Mouse (Mus musculus) hindbrain, embryonic 15.5 days (tissue): ENCODE results near the gene Ahsa2. TPM values are rescaled to one million over a fixed set of nuclear protein-coding genes. Genes with fewer than 3 reads are reported as not detected.
"Not testable (repeated sequence)": the region's sequence is repeated elsewhere in the genome, so short reads cannot be mapped to it uniquely, and the experiment has no call there.

Experiments
- ATAC-seq: fragments of 200-750 bp; cut with Nextera tagmentation; 2 replicates; pipeline ENCODE4 v1.8.0; 2017; ENCODE audit warnings: low read depth, moderate number of reproducible peaks, moderate TSS enrichment; ENCODE audit not compliant: low FRiP score
- H3K27ac ChIP-seq: fragments of 300-500 bp; sonication (generic); replicated peaks from 2 replicates; pipeline ENCODE4 v1.5.1; 2015; ENCODE audit warnings: mild to moderate bottlenecking, inconsistent platforms
- H3K27me3 ChIP-seq: fragments of 300-500 bp; sonication (generic); 2 replicates; pipeline ENCODE4 v1.6.1; 2015; ENCODE audit warnings: control low read depth, inconsistent platforms
- H3K36me3 ChIP-seq: fragments of 300-500 bp; sonication (generic); 2 replicates; pipeline ENCODE4 v1.6.1; 2015; ENCODE audit warnings: control low read depth, inconsistent platforms
- H3K4me1 ChIP-seq: fragments of 300-500 bp; sonication (generic); replicated peaks from 2 replicates; pipeline ENCODE4 v1.6.1; 2015; ENCODE audit warnings: control low read depth, inconsistent platforms
- H3K4me2 ChIP-seq: fragments of 300-500 bp; sonication (generic); 2 replicates; pipeline ENCODE4 v1.6.1; 2015; ENCODE audit warnings: moderate library complexity, mild to moderate bottlenecking, inconsistent platforms
- H3K4me3 ChIP-seq: fragments of 300-500 bp; sonication (generic); 2 replicates; pipeline ENCODE4 v1.5.1; 2015; ENCODE audit warnings: mild to moderate bottlenecking, inconsistent platforms
- H3K9ac ChIP-seq: fragments of 300-500 bp; sonication (generic); 2 replicates; pipeline ENCODE4 v1.6.1; 2015; ENCODE audit warnings: inconsistent platforms
- H3K9me3 ChIP-seq: fragments of 300-500 bp; sonication (generic); 2 replicates; pipeline ENCODE4 v1.6.1; 2016; ENCODE audit warnings: control low read depth, inconsistent platforms
- WGBS: fragments of 180-500 bp; shearing (Covaris S2); methylation state at CpG from one replicate; pipeline ENCODE4 v1.1.7; 2015; 5-methylcytosine and 5-hydroxymethylcytosine counted together
- microRNA-seq: library from miRNA; unstranded; fragments of <30 nt; microRNA quantifications from one replicate; pipeline ENCODE4, GENCODE M21; 2016
- polyA plus RNA-seq: library from polyadenylated mRNA; unstranded; fragments of >200 nt; fragmentation: Nextera tagmentation; extraction: Ambion mirVana; gene quantifications from 2 replicates; pipeline ENCODE4 v1.2.1, GENCODE M21; 2015

The Ahsa2 gene
- polyA plus RNA-seq, 1 experiment from 2014 or later, result 106 TPM

DNA sequence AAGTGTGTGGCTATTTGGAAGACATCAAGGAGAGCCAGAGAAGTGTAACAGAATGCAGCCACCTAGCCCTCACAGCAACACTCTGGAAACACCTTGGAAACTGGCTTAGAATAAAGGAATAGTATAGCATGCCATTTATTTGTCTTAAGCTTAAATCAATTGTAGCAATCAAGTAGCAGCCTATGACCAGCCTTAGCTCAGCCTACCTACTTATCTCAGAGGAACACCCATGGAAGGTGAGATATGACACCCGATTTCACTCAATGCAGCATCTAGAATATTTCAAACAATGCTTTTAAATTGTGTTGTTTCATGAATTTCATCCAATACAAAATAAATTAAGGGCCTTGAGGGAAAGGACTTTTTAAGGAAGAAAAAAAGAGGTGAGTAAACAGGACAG lies 7.9 kb downstream of the Ahsa2 start:
- peaks cover 85% of the 10 kb centered on the region for H3K36me3 ChIP-seq
- H3K27me3 ChIP-seq, result no peaks in the 10 kb centered on the region
- H3K9me3 ChIP-seq, result no peaks in the 10 kb centered on the region
- H3K4me3 ChIP-seq, result no peak overlapping the region
- no peak overlapping the region for H3K4me2 ChIP-seq
- H3K27ac ChIP-seq, result no peak overlapping the region
- peaks cover 5% of the 10 kb centered on the region for H3K4me1 ChIP-seq
- ATAC-seq, result no peak
- H3K9ac ChIP-seq, result no peak overlapping the region
- WGBS, result 100% methylated on average over 1 of the region's 1 CpGs

DNA sequence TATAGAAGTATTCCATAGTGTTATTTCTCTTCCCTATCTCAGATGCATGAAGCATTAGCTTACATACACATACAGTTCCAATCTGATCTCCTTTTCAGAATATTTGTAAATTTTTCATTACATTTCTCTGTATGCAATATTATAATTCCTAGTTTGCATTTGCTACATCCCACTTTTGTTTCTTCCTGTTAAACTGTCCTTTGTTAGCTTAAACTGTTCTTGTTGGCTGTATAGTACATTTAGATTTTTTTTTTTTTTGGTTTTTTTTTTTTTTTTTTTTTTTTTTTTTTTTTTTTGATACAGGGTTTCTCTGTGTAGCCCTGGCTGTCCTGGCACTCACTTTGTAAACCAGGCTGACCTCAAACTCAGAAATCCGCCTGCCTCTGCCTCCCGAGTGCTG lies 32.0 kb downstream of the Ahsa2 start:
- H3K4me2 ChIP-seq, H3K9me3 ChIP-seq, H3K9ac ChIP-seq, ATAC-seq, H3K27ac ChIP-seq, H3K4me3 ChIP-seq, H3K27me3 ChIP-seq, H3K4me1 ChIP-seq: not testable (repeated sequence)
- WGBS, result 100% methylated on average over 2 of the region's 2 CpGs
- H3K36me3 ChIP-seq, result peaks cover 40% of the 10 kb centered on the region

Small RNA genes lying within 50 kb of the gene (microRNA-seq; reads per million reads assigned to microRNA genes)
- gene Gm47279, result not detected

Other genes with a start within 250 kb of the Ahsa2 start
- 67.6 and 71.7 TPM in 2 replicates for gene Xpo1, start 242.0 kb downstream of the Ahsa2 start, polyA plus RNA-seq
- 28.4 and 30.5 TPM in 2 replicates for gene Usp34, start 191.1 kb downstream of the Ahsa2 start, polyA plus RNA-seq
- 0.17 TPM in 1 of 2 replicates, not detected in the other for gene 1700093K21Rik, start 23.1 kb upstream of the Ahsa2 start, polyA plus RNA-seq
- 113 and 125 TPM in 2 replicates for gene 0610010F05Rik, start 135.6 kb upstream of the Ahsa2 start, polyA plus RNA-seq
- gene Pus10, start 167.6 kb upstream of the Ahsa2 start, polyA plus RNA-seq, result 10.9 and 12.0 TPM in 2 replicates
- 31.6 TPM in 2 replicates for gene Pex13, start 167.9 kb upstream of the Ahsa2 start, polyA plus RNA-seq